Mouse (Mus musculus) liver, embryonic 14.5 days (tissue): ENCODE results near the gene Adra1b.

ENCODE experiments used
- CTCF ChIP-seq: IDR thresholded peaks from 2 replicates; pipeline ENCODE4 v1.5.1; 2016; ENCODE audit warnings: antibody characterized with exemption, low read depth, control low read depth
- EP300 ChIP-seq: IDR thresholded peaks from 2 replicates; pipeline ENCODE4 v1.6.1; 2016; ENCODE audit warnings: antibody characterized with exemption, low read depth

- TF ChIP-seq EP300, result no peak
- TF ChIP-seq CTCF, result no peak
Measured at GRCm38 (mm10) chr11:43930191-43930590, 29.2 kb upstream of the Adra1b start.
